Mouse (Mus musculus) MEL (cell line): ENCODE measurements around the gene Cdh24. TPM values are rescaled to one million over a fixed set of nuclear protein-coding genes. Genes with fewer than 3 reads are reported as not detected.

Experiments used
- DNase-seq: peaks from one replicate; pipeline ENCODE4 v3.0.0; 2011; ENCODE audit warnings: low read depth, low spot score
- H3K27ac ChIP-seq: 2 replicates; pipeline ENCODE4 v1.5.1; 2012; ENCODE audit warnings: low read depth, mild to moderate bottlenecking, control low read depth, low read length, moderate library complexity; ENCODE audit not compliant: control insufficient read depth
- H3K27me3 ChIP-seq, 2 experiments: fragments of 150-350 bp in 1 of 2; sonication (generic) in 1 of 2; 2 replicates each; pipeline ENCODE4 v1.6.1; 2012; ENCODE audit warnings: low read length in 2 of 2, mild to moderate bottlenecking in 2 of 2, improper control_type of control experiment in 1 of 2, moderate library complexity in 1 of 2; ENCODE audit not compliant: insufficient read depth in 2 of 2, control insufficient read depth in 1 of 2
- H3K36me3 ChIP-seq, 2 experiments: 2 replicates each; pipeline ENCODE4 v1.6.1; 2012 to 2014; ENCODE audit warnings: low read length in 2 of 2, improper control_type of control experiment in 1 of 2, inconsistent platforms in 1 of 2, mild to moderate bottlenecking in 1 of 2; ENCODE audit not compliant: insufficient read depth in 2 of 2, control insufficient read depth in 1 of 2
- H3K4me1 ChIP-seq, 2 experiments: fragments of 150-350 bp in 1 of 2; sonication (generic) in 1 of 2; 2 replicates each; pipeline ENCODE4 v1.6.1; 2012; ENCODE audit warnings: low read length in 2 of 2, improper control_type of control experiment in 1 of 2, mild to moderate bottlenecking in 1 of 2; ENCODE audit not compliant: insufficient read depth in 2 of 2, control insufficient read depth in 1 of 2
- H3K4me3 ChIP-seq, 2 experiments: fragments of 150-350 bp in 1 of 2; sonication (generic) in 1 of 2; 2 replicates each; pipeline ENCODE4 v1.5.1; 2012; ENCODE audit warnings: low read depth in 2 of 2, low read length in 2 of 2, mild to moderate bottlenecking in 2 of 2, moderate library complexity in 2 of 2, control low read depth in 1 of 2, improper control_type of control experiment in 1 of 2; ENCODE audit not compliant: control insufficient read depth in 1 of 2, insufficient read depth in 1 of 2
- H3K79me2 ChIP-seq: 2 replicates; pipeline ENCODE4 v1.6.1; 2012; ENCODE audit warnings: mild to moderate bottlenecking, low read length, moderate library complexity; ENCODE audit not compliant: control insufficient read depth, poor library complexity, insufficient read depth
- H3K9ac ChIP-seq: 2 replicates; pipeline ENCODE4 v1.6.1; 2012; ENCODE audit warnings: low read depth, mild to moderate bottlenecking, control low read depth, low read length, moderate library complexity; ENCODE audit not compliant: control insufficient read depth, poor library complexity, severe bottlenecking
- H3K9me3 ChIP-seq: fragments of 150-350 bp; sonication (generic); replicated peaks from 2 replicates; pipeline ENCODE4 v1.6.1; 2012; ENCODE audit warnings: mild to moderate bottlenecking, low read length, improper control_type of control experiment, moderate library complexity; ENCODE audit not compliant: insufficient read depth
- E2F4 ChIP-seq: IDR thresholded peaks from 2 replicates; pipeline ENCODE4 v1.6.1; 2011; ENCODE audit warnings: low read depth, low read length, improper control_type of control experiment, borderline replicate concordance
- ELF1 ChIP-seq: IDR thresholded peaks from 2 replicates; pipeline ENCODE4 v1.6.1; 2014; ENCODE audit warnings: low read depth, mild to moderate bottlenecking, inconsistent platforms, low read length, improper control_type of control experiment, moderate library complexity
- EP300 ChIP-seq, 2 experiments: IDR thresholded peaks; 2 replicates each; pipeline ENCODE4 v1.6.1; 2011; ENCODE audit warnings: improper control_type of control experiment in 2 of 2, low read length in 2 of 2, low read depth in 1 of 2, mild to moderate bottlenecking in 1 of 2
- KAT2A ChIP-seq: conservative IDR thresholded peaks from 2 replicates; pipeline ENCODE4 v1.6.1; 2012; ENCODE audit warnings: low read depth, low read length, improper control_type of control experiment, inconsistent platforms
- MAFK ChIP-seq: IDR thresholded peaks from 2 replicates; pipeline ENCODE4 v1.6.1; 2011; ENCODE audit warnings: low read depth, mild to moderate bottlenecking, low read length, improper control_type of control experiment, borderline replicate concordance
- MAX ChIP-seq: IDR thresholded peaks from 2 replicates; pipeline ENCODE4 v1.6.1; 2011; ENCODE audit warnings: low read length, improper control_type of control experiment
- MAZ ChIP-seq: IDR thresholded peaks from 2 replicates; pipeline ENCODE4 v1.6.1; 2012; ENCODE audit warnings: low read depth, mild to moderate bottlenecking, inconsistent platforms, low read length, improper control_type of control experiment
- MEF2A ChIP-seq: IDR thresholded peaks from 2 replicates; pipeline ENCODE4 v1.6.1; 2014; ENCODE audit warnings: low read depth, mild to moderate bottlenecking, inconsistent platforms, low read length, improper control_type of control experiment; ENCODE audit not compliant: poor library complexity, insufficient replicate concordance, severe bottlenecking; ENCODE audit errors: extremely low read depth
- MXI1 ChIP-seq: IDR thresholded peaks from 2 replicates; pipeline ENCODE4 v1.6.1; 2011; ENCODE audit warnings: mild to moderate bottlenecking, low read depth, low read length, improper control_type of control experiment
- MYC ChIP-seq: IDR thresholded peaks from 2 replicates; pipeline ENCODE4 v1.6.1; 2011; ENCODE audit warnings: low read depth, mild to moderate bottlenecking, low read length, improper control_type of control experiment, moderate library complexity
- NELFE ChIP-seq: IDR thresholded peaks from 2 replicates; pipeline ENCODE4 v1.6.1; 2011; ENCODE audit warnings: low read depth, low read length, improper control_type of control experiment
- RCOR1 ChIP-seq: IDR thresholded peaks from 2 replicates; pipeline ENCODE4 v1.6.1; 2012; ENCODE audit warnings: low read depth, mild to moderate bottlenecking, inconsistent platforms, low read length, improper control_type of control experiment
- SIN3A ChIP-seq: IDR thresholded peaks from 2 replicates; pipeline ENCODE4 v1.6.1; 2012; ENCODE audit warnings: low read length, improper control_type of control experiment, inconsistent platforms
- SMC3 ChIP-seq: IDR thresholded peaks from 2 replicates; pipeline ENCODE4 v1.6.1; 2011; ENCODE audit warnings: low read depth, low read length, improper control_type of control experiment
- TBP ChIP-seq: IDR thresholded peaks from 2 replicates; pipeline ENCODE4 v1.8.0; 2011; ENCODE audit warnings: low read depth, low read length, improper control_type of control experiment
- USF2 ChIP-seq, 2 experiments: IDR thresholded peaks; 2 replicates each; pipeline ENCODE4 v1.6.1; 2011 to 2012; ENCODE audit warnings: improper control_type of control experiment in 2 of 2, low read length in 2 of 2, borderline replicate concordance in 1 of 2, inconsistent platforms in 1 of 2, low read depth in 1 of 2, mild to moderate bottlenecking in 1 of 2; ENCODE audit not compliant: insufficient read depth in 1 of 2
- polyA plus RNA-seq, 2 experiments: library from polyadenylated mRNA; stranded (reverse) in 1 of 2; unstranded in 1 of 2; fragments of >175 nt in 1 of 2; fragments of >200 nt in 1 of 2; gene quantifications; 2 replicates each; pipeline versions ENCODE4 v1.2.1 to v1.2.4; 2012; ENCODE audit warnings: low replicate concordance in 2 of 2, low read depth in 1 of 2; ENCODE audit not compliant: insufficient read length in 2 of 2, insufficient read depth in 1 of 2, missing spikeins in 1 of 2
- total RNA-seq: library from RNA; depleted of rRNA; stranded (reverse); fragments of 300-350 nt; gene quantifications from 2 replicates; pipeline ENCODE4 v1.2.3, GENCODE M21; 2012

Gene Cdh24
- total and polyA plus RNA-seq, 3 experiments, result 0.89 to 5.8 TPM; not detected in 1

DNA sequence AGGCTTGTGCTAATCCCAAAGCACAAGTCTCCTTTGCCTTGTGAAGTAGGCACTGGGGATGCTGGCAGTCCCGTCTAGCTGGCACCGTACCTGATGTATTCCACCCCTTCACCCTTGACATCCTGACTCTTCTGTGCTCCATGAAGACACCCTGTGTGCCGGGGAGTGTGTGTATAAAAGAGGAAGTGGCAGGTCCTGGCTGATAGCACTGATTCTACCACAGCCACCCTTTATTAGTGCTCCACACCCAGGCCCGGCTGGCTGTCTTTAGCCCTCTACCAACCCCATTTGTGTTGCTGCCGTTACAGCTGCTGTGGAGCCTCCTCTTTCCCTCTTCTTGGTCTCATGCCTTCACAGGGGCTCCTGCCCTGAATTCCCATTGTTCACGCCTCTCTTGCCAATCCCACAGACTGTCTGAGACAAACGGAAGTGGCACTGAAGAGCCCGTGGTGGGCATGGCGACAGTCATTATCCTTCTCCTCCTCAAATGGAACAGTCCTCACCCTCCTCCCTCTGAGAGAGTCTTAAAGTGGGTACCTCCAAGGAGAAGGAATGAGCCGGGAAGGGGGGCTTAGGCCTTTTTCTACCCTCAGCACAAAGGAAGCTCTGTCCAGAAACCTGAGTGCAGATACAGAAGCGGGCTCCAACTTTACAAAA lies 10.5 kb downstream of the Cdh24 start (continued):
- TF ChIP-seq USF2 (IDR thresholded peaks at IDR 0.05; ENCODE audit: borderline replicate concordance in 1 of 2, insufficient read depth in 1 of 2, low read depth in 1 of 2, low read length in 2 of 2), result no peak
- no peak for TF ChIP-seq KAT2A
- TF ChIP-seq MEF2A, result no peak
- peak; percentile 98 for TF ChIP-seq RCOR1
- TF ChIP-seq MAX, result no peak
- no peak for TF ChIP-seq NELFE
- TF ChIP-seq TBP, result no peak
- 0 out of 2 replicates have a peak, but pooled peaks have one; percentile 24 for TF ChIP-seq MAZ
- no peak for TF ChIP-seq MAFK
- TF ChIP-seq SMC3, result no peak; the same call in 1 of the 2 replicates
- TF ChIP-seq EP300 (IDR thresholded peaks at IDR 0.05; ENCODE audit: low read depth in 1 of 2, low read length in 2 of 2), result peak; percentile 70 to 81; a peak in 3 of 4 replicates
- no peak for TF ChIP-seq E2F4
- TF ChIP-seq ELF1, result no peak

GRCm38 (mm10) chr14:54629797-54630196 lies 11.4 kb downstream of the Cdh24 start:
- peak; percentile 79 for DNase-seq
- no peak overlapping the region for H3K9ac ChIP-seq
- peaks cover 0 to 14% of the 10 kb centered on the region in 2 experiments; a peak in 2 of 4 replicates for H3K36me3 ChIP-seq
- peak; percentile 54; the same call in 1 of the 2 replicates for TF ChIP-seq SIN3A
- 0 out of 4 replicates have a peak, but pooled peaks of 1 of the 2 experiments have one; percentile 8 for TF ChIP-seq EP300 (IDR thresholded peaks at IDR 0.05; ENCODE audit: low read depth in 1 of 2, low read length in 2 of 2)
- TF ChIP-seq RCOR1, result peak; percentile 34; the same call in 1 of the 2 replicates
- TF ChIP-seq MYC, result no peak
- 0 out of 2 replicates have a peak, but pooled peaks have one; percentile 21 for TF ChIP-seq MAX
- 0 out of 2 replicates have a peak, but pooled peaks have one; percentile 12 for TF ChIP-seq MXI1
- no peak for TF ChIP-seq MAZ
- peaks cover 4 to 21% of the 10 kb centered on the region in 2 experiments for H3K4me1 ChIP-seq
- no peaks in the 10 kb centered on the region for H3K9me3 ChIP-seq
- H3K27me3 ChIP-seq, result no peaks in the 10 kb centered on the region
- H3K79me2 ChIP-seq, result no peaks in the 10 kb centered on the region
- H3K4me3 ChIP-seq, result no peak overlapping the region
- no peak overlapping the region; the same call in 1 of the 2 replicates for H3K27ac ChIP-seq
